Mouse (Mus musculus) frontal cortex, adult 2 months (tissue): ENCODE results near the gene Ovol3. TPM values are rescaled to one million over a fixed set of nuclear protein-coding genes. Genes with fewer than 3 reads are reported as not detected.

Experiments used
- DNase-seq, 2 experiments: peaks; one replicate each; pipeline ENCODE4 v3.0.0; 2022; ENCODE audit warnings: low spot score in 1 of 2; ENCODE audit errors: extremely low spot score in 1 of 2
- polyA plus RNA-seq: library from polyadenylated mRNA; depleted of rRNA; stranded (reverse); fragments of >200 nt; gene quantifications from 2 replicates; pipeline ENCODE4 v1.2.3, GENCODE M21; 2012; rRNA removed

The Ovol3 gene
- polyA plus RNA-seq, 1 experiment = not detected

DNA sequence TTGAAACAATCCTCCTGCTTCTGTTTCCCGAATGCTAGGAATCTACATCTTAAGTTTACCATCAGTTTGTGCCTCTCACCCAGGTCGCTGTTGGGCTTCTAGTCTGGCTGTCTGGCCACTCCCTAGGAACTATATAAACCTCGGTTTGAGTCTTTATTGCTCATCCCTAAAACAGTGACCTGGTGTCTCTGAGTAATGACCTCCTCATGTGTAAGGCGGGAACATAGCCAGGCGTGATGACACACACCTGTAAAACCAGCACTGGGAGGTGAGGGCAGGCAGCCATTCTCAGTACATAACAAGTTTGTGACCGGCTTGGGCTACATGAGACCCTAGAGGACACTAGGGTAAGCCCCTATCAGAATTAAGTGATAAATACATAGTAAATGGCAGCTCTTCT, 40.1 kb downstream of the Ovol3 start:
- no peak for DNase-seq

DNA sequence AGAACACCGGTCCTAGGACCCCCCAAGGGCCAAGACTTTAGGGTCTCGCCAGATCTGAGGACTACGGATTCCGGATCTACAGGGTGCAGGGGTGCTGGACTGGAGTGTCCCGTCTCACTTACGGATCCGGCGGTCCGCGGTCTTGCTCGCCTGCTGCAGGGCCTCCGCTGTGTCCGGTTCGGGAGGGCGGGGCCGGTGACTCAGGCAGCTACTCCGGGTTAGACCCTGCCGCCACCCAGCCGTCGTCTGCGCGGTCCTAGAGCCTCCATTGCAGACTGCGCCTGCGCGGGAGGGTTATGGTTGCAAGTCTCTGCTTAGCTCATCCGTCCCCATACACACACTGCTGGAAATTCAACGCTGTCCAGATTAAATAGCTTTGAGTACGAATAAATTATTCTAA, 40.6 kb downstream of the Ovol3 start:
- DNase-seq = peak; percentile 87 to 97

DNA sequence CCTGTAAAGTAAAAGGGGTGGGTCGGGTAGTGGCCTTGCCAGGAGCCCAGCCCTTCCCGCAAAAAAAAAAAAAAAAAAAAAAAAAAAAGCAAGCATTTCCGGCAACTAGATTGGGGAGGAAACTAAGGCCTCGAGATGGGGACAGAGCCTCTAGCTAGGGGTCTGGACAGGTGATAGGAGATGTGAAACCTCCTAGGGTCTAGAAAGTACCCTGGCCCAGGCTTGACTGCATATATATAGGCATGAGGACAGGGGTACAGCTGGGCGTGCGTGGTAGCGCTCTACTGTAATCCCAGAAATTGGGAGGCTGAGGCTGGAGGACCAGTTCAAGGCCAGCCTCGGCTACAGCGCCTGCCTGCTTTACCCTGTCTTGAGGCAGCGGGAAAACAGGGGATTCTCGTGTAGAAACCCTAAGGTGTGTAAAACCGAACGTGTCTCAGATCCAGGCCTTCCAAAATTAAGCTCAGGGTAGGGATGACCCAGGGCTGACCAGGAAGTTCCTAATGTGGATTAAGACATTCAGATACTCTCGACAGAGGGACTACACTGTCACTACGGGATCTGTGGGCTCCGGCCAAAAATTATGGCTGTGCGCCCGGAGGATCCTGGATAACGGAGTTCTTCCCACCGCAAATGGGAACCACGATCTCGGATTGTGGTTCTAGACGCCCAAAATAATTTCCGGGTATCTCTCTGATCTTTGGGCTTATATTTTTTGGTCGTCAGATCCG, 41.3 kb downstream of the Ovol3 start:
- DNase-seq = no peak

DNA sequence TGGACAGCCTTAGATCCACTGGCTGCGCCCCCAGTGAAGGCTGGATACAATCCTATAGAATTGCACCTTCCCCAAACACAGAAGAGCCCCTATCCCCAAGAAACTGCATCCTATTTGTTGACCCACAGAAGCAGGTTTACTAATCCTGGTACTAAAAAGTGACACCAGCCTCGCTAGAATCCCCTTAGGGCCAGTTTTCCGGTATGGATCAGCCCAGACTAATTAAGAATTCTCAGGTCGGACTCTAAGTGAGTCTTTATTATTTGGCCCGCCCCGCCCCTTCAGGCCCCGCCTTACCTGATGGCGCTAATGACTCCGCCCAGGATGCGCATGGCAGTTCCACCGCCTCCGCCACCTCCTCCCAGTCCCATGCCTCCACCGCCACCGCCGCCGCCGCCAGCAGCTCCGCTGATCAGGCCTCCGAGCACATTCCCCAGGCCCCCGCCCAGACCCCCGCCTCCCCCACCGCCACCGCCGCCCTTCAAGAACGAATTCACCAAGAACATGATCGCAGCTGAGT, 41.9 kb downstream of the Ovol3 start:
- DNase-seq = peak; percentile 44 to 74

DNA sequence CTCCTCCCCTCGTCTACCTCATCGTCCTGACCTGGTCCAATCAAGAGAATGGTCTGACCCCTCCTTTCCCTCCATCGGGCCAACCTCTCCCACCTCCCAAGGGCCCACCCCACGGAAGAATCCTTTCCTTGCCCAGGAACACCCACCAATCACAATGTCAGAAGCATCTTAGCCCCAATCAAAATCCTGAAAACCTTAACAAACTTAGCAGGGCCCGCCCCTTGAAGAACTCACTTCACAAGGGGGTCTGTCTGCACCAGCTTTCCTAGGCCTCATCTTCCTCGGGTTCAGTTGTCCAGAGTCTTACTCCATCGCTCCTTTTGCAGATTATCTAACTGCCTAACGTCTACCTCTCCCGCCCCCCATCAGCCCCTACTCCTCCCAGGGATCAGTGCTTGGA, 42.5 kb downstream of the Ovol3 start:
- DNase-seq = no peak

DNA sequence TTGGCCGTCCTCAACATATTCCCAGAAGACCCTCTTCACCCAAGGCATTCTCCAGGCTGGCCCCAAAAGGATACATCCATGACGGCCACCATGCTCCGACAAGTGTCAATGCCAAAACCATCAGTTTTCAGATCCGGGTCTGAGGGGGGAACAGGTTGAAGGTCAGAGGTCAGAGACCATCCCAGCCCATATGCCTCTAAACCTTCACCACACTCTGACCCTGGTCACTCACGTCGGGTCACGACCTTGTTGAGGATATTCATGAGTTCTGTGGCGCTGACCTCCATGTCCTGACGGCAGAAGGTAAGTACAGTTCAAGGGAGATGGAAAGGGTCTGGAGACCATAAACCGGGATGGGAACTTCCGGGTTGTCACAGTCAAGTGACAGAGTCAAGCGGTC, 43.4 kb downstream of the Ovol3 start:
- no peak for DNase-seq

DNA sequence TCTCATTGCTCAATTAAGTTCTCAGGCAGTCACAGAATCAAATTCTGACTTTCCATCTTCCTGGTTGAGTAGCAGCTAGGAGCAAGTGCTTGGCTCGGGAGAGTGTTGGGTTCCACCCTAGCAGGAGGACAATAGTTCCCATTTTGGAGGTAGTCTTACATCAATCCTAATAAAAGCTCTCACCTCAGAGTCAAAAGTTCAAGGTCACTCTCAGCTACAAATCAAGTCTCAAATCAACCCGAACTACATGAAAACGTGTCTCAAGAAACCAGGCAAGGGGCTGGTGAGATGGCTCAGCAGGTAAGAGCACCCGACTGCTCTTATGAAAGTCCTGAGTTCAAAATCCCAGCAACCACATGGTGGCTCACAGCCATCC, 46.4 kb downstream of the Ovol3 start:
- no peak for DNase-seq

DNA sequence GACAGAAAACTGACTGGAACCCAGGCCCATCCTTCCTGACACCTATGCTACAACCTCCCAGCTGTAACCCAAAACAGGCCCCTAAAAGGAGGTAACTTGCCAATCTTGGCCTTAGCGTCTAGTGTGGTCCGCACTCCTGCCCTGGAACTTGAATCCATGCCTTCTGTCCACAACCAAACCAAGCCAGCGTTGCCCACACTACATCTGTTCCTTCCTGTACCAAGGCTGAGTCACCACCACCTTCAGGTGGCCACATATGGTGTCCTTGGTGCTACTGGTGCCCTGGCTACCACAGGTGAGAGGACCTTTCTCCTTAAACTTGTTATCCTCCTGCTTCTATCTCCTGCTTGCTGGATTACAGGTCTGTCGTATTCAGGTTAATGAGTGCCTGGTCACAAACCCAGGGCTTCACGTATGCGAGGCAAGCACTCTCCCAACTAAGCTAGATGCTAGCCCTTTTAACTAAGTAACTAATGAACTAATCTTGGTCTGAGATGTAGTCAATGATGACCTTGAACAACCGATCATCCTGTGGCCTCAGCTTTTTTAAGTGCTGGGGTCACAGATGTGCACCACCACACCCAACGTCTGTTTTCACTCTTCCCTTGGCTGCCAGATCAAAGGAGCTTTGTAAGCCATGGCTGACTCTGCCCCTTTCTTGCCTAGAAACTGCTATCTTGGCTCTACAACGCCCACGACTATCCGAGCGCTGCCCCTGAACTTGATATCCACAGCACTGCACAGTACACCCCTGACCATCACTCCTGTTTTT, 47.0 kb downstream of the Ovol3 start:
- no peak for DNase-seq

DNA sequence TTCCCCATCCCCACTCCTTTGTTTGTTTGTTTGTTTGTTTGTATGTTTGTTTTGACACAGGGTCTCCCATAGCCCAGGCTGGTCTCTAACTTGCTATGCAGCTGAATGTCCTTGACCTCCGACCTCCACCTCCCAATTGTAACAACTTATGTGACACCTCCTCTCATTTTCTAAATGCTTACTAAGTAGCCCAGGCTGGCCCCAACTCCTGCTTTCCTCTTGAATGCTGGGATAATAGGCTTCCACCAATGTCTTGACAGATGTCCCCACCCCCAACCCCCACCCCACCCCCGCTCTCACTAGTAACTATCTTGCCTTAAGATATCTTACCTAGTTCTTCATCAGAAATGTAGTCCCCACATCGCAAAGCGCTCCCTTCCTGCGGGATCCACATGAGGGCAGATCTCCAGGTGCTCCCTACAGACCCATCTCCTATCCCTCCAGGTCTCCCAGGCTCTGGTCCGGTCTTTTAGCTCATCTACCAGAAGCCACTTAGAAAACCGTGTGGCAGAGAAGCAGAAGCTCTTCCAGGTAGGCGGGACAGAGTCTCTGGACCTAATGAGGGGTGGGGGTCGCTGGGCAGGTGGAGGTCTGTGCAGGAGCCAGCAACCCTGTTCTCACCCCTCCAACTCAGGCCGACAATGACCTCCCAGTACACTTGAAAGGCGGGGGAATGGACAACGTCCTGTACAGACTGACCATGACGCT, 50.7 kb downstream of the Ovol3 start:
- no peak for DNase-seq

DNA sequence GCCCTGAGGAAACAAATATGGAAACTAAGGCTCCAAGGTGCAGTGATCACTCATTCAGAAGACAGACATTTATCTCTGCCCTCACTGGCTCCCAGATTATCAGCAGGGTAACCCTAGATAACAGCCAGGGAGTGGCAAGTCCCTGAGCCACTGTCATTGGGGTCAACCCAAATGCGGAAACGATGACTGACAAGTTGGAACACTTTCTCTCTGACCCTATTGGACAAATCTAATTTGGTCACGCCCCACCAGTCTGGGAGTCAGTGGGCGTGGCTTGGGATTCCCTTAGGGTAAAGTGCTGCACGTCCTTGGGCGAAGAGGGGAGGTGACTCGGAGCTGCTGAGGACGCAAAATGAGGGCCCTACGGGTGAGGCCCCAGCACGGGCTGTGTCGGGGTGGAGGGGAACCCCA, 51.6 kb downstream of the Ovol3 start, which contains the start of gene Cox7a1:
Gene Cox7a1 (plus strand): TSS at position 266 of the 411 bp plus-strand sequence.
- peak in 1 of 2 experiments; percentile 74 for DNase-seq

Other genes with a start within 250 kb of the Ovol3 start
- gene Zfp14, start 184.3 kb downstream of the Ovol3 start, polyA plus RNA-seq = 10.5 TPM in 2 replicates
- gene Zfp82, start 162.8 kb downstream of the Ovol3 start, polyA plus RNA-seq = 2.6 and 3.4 TPM in 2 replicates
- 0.61 TPM in 1 of 2 replicates, not detected in the other for gene Gm26920, start 145.3 kb downstream of the Ovol3 start, polyA plus RNA-seq
- gene Zfp566, start 145.2 kb downstream of the Ovol3 start, polyA plus RNA-seq = 6.3 and 7.0 TPM in 2 replicates
- 34.8 and 35.4 TPM in 2 replicates for gene Zfp260, start 140.9 kb downstream of the Ovol3 start, polyA plus RNA-seq
- gene Zfp382, start 113.8 kb downstream of the Ovol3 start, polyA plus RNA-seq = 9.1 and 9.3 TPM in 2 replicates
- gene Zfp146, start 66.0 kb downstream of the Ovol3 start, polyA plus RNA-seq = 36.0 and 38.8 TPM in 2 replicates
- 5.6 and 7.7 TPM in 2 replicates for gene Cox7a1, start 51.6 kb downstream of the Ovol3 start, polyA plus RNA-seq
- 236 and 319 TPM in 2 replicates for gene Capns1, start 36.9 kb downstream of the Ovol3 start, polyA plus RNA-seq
- 157 and 161 TPM in 2 replicates for gene Polr2i, start 3.8 kb downstream of the Ovol3 start, polyA plus RNA-seq
- gene Tbcb, start 3.5 kb downstream of the Ovol3 start, polyA plus RNA-seq = 114 and 129 TPM in 2 replicates
- gene Thap8, start 44.4 kb upstream of the Ovol3 start, polyA plus RNA-seq = 0.15 and 0.22 TPM in 2 replicates
- 3.9 and 5.6 TPM in 2 replicates for gene Wdr62, start 44.7 kb upstream of the Ovol3 start, polyA plus RNA-seq
- gene Clip3, start 56.0 kb upstream of the Ovol3 start, polyA plus RNA-seq = 354 and 373 TPM in 2 replicates
- 132 TPM in 2 replicates for gene Alkbh6, start 73.0 kb upstream of the Ovol3 start, polyA plus RNA-seq
- 27.6 and 29.9 TPM in 2 replicates for gene Syne4, start 79.1 kb upstream of the Ovol3 start, polyA plus RNA-seq
- gene E130208F15Rik, start 86.0 kb upstream of the Ovol3 start, polyA plus RNA-seq = 0.34 and 0.66 TPM in 2 replicates
- 16.9 and 19.2 TPM in 2 replicates for gene Sdhaf1, start 88.2 kb upstream of the Ovol3 start, polyA plus RNA-seq
- gene Lrfn3, start 127.0 kb upstream of the Ovol3 start, polyA plus RNA-seq = 19.8 and 22.2 TPM in 2 replicates
- gene Tyrobp, start 178.0 kb upstream of the Ovol3 start, polyA plus RNA-seq = 73.2 and 80.4 TPM in 2 replicates
- 1.5 and 2.2 TPM in 2 replicates for gene Hcst, start 184.1 kb upstream of the Ovol3 start, polyA plus RNA-seq
- 5.4 and 6.4 TPM in 2 replicates for gene Nfkbid, start 186.0 kb upstream of the Ovol3 start, polyA plus RNA-seq
- 940 and 960 TPM in 2 replicates for gene Aplp1, start 209.8 kb upstream of the Ovol3 start, polyA plus RNA-seq
- 3.7 and 7.1 TPM in 2 replicates for gene Kirrel2, start 222.0 kb upstream of the Ovol3 start, polyA plus RNA-seq
- 1.2 and 1.6 TPM in 2 replicates for gene Nphs1, start 222.6 kb upstream of the Ovol3 start, polyA plus RNA-seq